Mouse (Mus musculus): ENCODE data around the gene Acmsd. TPM values are rescaled to one million over a fixed set of nuclear protein-coding genes. Genes with fewer than 3 reads are reported as not detected.

Acmsd gene
- total RNA-seq, 1 experiment from 2014 or later = 3.8 TPM

DNA sequence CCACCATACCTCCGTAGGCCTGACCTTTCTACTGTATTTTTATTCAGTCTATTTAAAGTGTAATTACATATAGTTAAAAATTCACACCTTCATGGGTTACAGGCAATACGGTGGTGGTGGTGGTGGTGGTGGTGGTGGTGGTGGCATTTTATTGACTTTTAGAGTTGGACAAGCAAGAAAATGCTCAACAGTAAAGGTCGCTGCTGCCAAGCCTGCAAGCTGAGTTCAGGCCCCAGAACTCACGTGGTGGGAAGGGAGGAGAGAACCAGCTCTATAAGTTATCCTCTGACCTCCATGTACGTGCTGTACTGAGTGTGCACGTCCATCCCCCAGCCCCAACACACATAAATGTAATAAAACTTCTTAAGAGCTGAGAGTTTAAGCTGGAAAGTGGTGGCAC, 87.2 kb downstream of the Acmsd start:
- no peak for ATAC-seq (replicated peaks in 1 of 2; ENCODE audit: insufficient read depth in 1 of 2, low FRiP score in 2 of 2, low TSS enrichment in 1 of 2, low read depth in 1 of 2, poor library complexity in 2 of 2, severe bottlenecking in 2 of 2)

Other genes starting within 250 kb of the Acmsd start
- gene Tmem163, start 49.9 kb upstream of the Acmsd start, total RNA-seq (2017) = 1.6 TPM in 1 of 2 replicates, not detected in the other
- 53.3 and 56.6 TPM in 2 replicates for gene Ccnt2, start 44.8 kb downstream of the Acmsd start, total RNA-seq (2017)
- gene Map3k19, start 125.6 kb downstream of the Acmsd start, total RNA-seq (2017) = 0.69 and 2.4 TPM in 2 replicates
- 62.9 and 74.7 TPM in 2 replicates for gene Rab3gap1, start 139.4 kb downstream of the Acmsd start, total RNA-seq (2017)